Mouse (Mus musculus): ENCODE data around the gene Tbc1d19.

Gene Tbc1d19

GRCm38 (mm10) chr5:53953216-53953615 lies 143.8 kb downstream of the Tbc1d19 start:
- DNase-seq (ENCODE audit: low spot score), result no peak
